Mouse (Mus musculus): ENCODE data around the gene Gm37240. TPM values are rescaled to one million over a fixed set of nuclear protein-coding genes. Genes with fewer than 3 reads are reported as not detected.

Gm37240 gene
- total and polyA plus RNA-seq, 2 experiments from 2014 or later: 0.43 to 1.9 TPM

- H3K4me1 ChIP-seq (ENCODE audit: insufficient read depth, low read length): no peaks in the 10 kb centered on the region
- no peak for DNase-seq (ENCODE audit: low spot score)
- no peak overlapping the region for H3K4me2 ChIP-seq (ENCODE audit: low read depth, low read length, poor library complexity, severe bottlenecking)
- no peak for TF ChIP-seq CTCF (IDR thresholded peaks at IDR 0.05)
- WGBS: 76% methylated on average over 10 of the region's 10 CpGs
- H3K4me3 ChIP-seq (ENCODE audit: low read depth, low read length): no peak overlapping the region
- H3K9me3 ChIP-seq (ENCODE audit: low read length): no peaks in the 10 kb centered on the region
- H3K27ac ChIP-seq (ENCODE audit: low read depth, low read length): no peak overlapping the region
- ATAC-seq (ENCODE audit: low FRiP score): no peak
- H3K36me3 ChIP-seq (ENCODE audit: insufficient read depth, low read length): no peaks in the 10 kb centered on the region
- no peak overlapping the region for H3K9ac ChIP-seq (replicated peaks; ENCODE audit: low read length, poor library complexity, severe bottlenecking)
- no peaks in the 10 kb centered on the region for H3K27me3 ChIP-seq (ENCODE audit: insufficient read depth, low read length)
Measured at GRCm38 (mm10) chr3:85465283-85466025, 421.9 kb downstream of the Gm37240 start.

DNA sequence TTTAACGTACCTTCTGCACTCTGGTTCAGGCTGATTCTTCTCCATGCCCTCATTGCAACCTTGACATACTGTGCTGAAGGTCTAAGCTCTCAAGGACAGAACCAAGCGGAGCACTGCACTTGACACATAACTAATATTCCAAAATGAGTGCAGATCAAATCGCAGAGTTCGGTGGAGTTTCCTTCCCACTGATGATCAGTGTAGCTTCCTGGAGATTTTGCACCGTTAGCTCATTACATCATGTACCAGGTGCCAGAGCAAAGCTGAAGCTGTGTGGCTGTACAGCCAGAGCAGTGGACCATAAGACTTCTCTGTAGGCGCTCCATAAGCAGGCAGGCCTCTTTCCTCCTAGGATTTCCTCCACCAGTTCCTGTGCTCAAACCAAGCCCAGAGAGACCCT lies 427.3 kb downstream of the Gm37240 start:
- H3K27me3 ChIP-seq (ENCODE audit: insufficient read depth, low read length): no peaks in the 10 kb centered on the region
- no peak overlapping the region for H3K4me3 ChIP-seq (ENCODE audit: low read depth, low read length)
- ATAC-seq (ENCODE audit: low FRiP score) (no peak), DNase-seq (ENCODE audit: low spot score) (no peak)
- 95% methylated on average over 6 of the region's 6 CpGs for WGBS
- H3K36me3 ChIP-seq (ENCODE audit: insufficient read depth, low read length): no peaks in the 10 kb centered on the region
- H3K27ac ChIP-seq (ENCODE audit: low read depth, low read length): no peak overlapping the region
- H3K9ac ChIP-seq (replicated peaks; ENCODE audit: low read length, poor library complexity, severe bottlenecking): no peak overlapping the region
- H3K4me1 ChIP-seq (ENCODE audit: insufficient read depth, low read length): no peaks in the 10 kb centered on the region
- H3K9me3 ChIP-seq (ENCODE audit: low read length): no peaks in the 10 kb centered on the region
- no peak for TF ChIP-seq CTCF (IDR thresholded peaks at IDR 0.05)
- no peak overlapping the region for H3K4me2 ChIP-seq (ENCODE audit: low read depth, low read length, poor library complexity, severe bottlenecking)

GRCm38 (mm10) chr3:85456983-85457382 lies 430.3 kb downstream of the Gm37240 start:
- no peak overlapping the region for H3K4me3 ChIP-seq (ENCODE audit: low read depth, low read length)
- no peak overlapping the region for H3K27ac ChIP-seq (ENCODE audit: low read depth, low read length)
- H3K27me3 ChIP-seq (ENCODE audit: insufficient read depth, low read length): no peaks in the 10 kb centered on the region
- DNase-seq (ENCODE audit: low spot score) (no peak), ATAC-seq (ENCODE audit: low FRiP score) (no peak)
- TF ChIP-seq CTCF (IDR thresholded peaks at IDR 0.05): no peak
- no peaks in the 10 kb centered on the region for H3K9me3 ChIP-seq (ENCODE audit: low read length)
- no peak overlapping the region for H3K4me2 ChIP-seq (ENCODE audit: low read depth, low read length, poor library complexity, severe bottlenecking)
- H3K9ac ChIP-seq (replicated peaks; ENCODE audit: low read length, poor library complexity, severe bottlenecking): no peak overlapping the region
- no peaks in the 10 kb centered on the region for H3K36me3 ChIP-seq (ENCODE audit: insufficient read depth, low read length)
- 88% methylated on average over 2 of the region's 2 CpGs for WGBS
- H3K4me1 ChIP-seq (ENCODE audit: insufficient read depth, low read length): no peaks in the 10 kb centered on the region

- Histone ChIP-seq H3K27me3 (ENCODE audit: insufficient read depth, low read length) (no peaks in the 10 kb centered on the region), H3K9ac (replicated peaks; ENCODE audit: low read length, poor library complexity, severe bottlenecking) (no peak overlapping the region), H3K36me3 (ENCODE audit: insufficient read depth, low read length) (no peaks in the 10 kb centered on the region), H3K27ac (ENCODE audit: low read depth, low read length) (no peak overlapping the region), H3K4me3 (ENCODE audit: low read depth, low read length) (no peak overlapping the region), H3K4me2 (ENCODE audit: low read depth, low read length, poor library complexity, severe bottlenecking) (no peak overlapping the region), H3K9me3 (ENCODE audit: low read length) (no peaks in the 10 kb centered on the region), H3K4me1 (ENCODE audit: insufficient read depth, low read length) (no peaks in the 10 kb centered on the region)
- WGBS: 78% methylated on average over 3 of the region's 3 CpGs
- DNase-seq (ENCODE audit: low spot score) (no peak), ATAC-seq (ENCODE audit: low FRiP score) (no peak)
- TF ChIP-seq CTCF (IDR thresholded peaks at IDR 0.05): no peak
Measured at GRCm38 (mm10) chr3:85455453-85455852, 431.9 kb downstream of the Gm37240 start.

- no peaks in the 10 kb centered on the region for H3K27me3 ChIP-seq (ENCODE audit: insufficient read depth, low read length)
- H3K27ac ChIP-seq (ENCODE audit: low read depth, low read length): no peak overlapping the region
- no peak overlapping the region for H3K9ac ChIP-seq (replicated peaks; ENCODE audit: low read length, poor library complexity, severe bottlenecking)
- H3K36me3 ChIP-seq (ENCODE audit: insufficient read depth, low read length): no peaks in the 10 kb centered on the region
- WGBS: 84% methylated on average over 6 of the region's 6 CpGs
- H3K4me2 ChIP-seq (ENCODE audit: low read depth, low read length, poor library complexity, severe bottlenecking): no peak overlapping the region
- no peaks in the 10 kb centered on the region for H3K9me3 ChIP-seq (ENCODE audit: low read length)
- no peaks in the 10 kb centered on the region for H3K4me1 ChIP-seq (ENCODE audit: insufficient read depth, low read length)
- no peak for TF ChIP-seq CTCF (IDR thresholded peaks at IDR 0.05)
- DNase-seq (ENCODE audit: low spot score) (no peak), ATAC-seq (ENCODE audit: low FRiP score) (no peak)
- no peak overlapping the region for H3K4me3 ChIP-seq (ENCODE audit: low read depth, low read length)
Measured at GRCm38 (mm10) chr3:85454001-85454400, 433.3 kb downstream of the Gm37240 start.

- WGBS: 64% methylated on average over 4 of the region's 4 CpGs
- no peak overlapping the region for H3K9ac ChIP-seq (replicated peaks; ENCODE audit: low read length, poor library complexity, severe bottlenecking)
- H3K9me3 ChIP-seq (ENCODE audit: low read length): no peaks in the 10 kb centered on the region
- no peak overlapping the region for H3K27ac ChIP-seq (ENCODE audit: low read depth, low read length)
- H3K27me3 ChIP-seq (ENCODE audit: insufficient read depth, low read length): no peaks in the 10 kb centered on the region
- H3K4me3 ChIP-seq (ENCODE audit: low read depth, low read length): no peak overlapping the region
- no peak overlapping the region for H3K4me2 ChIP-seq (ENCODE audit: low read depth, low read length, poor library complexity, severe bottlenecking)
- H3K36me3 ChIP-seq (ENCODE audit: insufficient read depth, low read length): no peaks in the 10 kb centered on the region
- ATAC-seq (ENCODE audit: low FRiP score): no peak
- DNase-seq (ENCODE audit: low spot score): no peak
- H3K4me1 ChIP-seq (ENCODE audit: insufficient read depth, low read length): no peaks in the 10 kb centered on the region
- TF ChIP-seq CTCF (IDR thresholded peaks at IDR 0.05): no peak
Measured at GRCm38 (mm10) chr3:85449461-85449860, 437.9 kb downstream of the Gm37240 start.

Measured in midbrain, postnatal 0 days (tissue).